Mouse (Mus musculus): ENCODE measurements around the gene Tapt1.

- no peak for TF ChIP-seq POLR2A (IDR thresholded peaks at IDR 0.05; ENCODE audit: extremely low read depth, insufficient read depth, low read length)
- TF ChIP-seq CTCF (IDR thresholded peaks at IDR 0.05; ENCODE audit: low read depth, low read length): no peak
These were observed 78.7 kb downstream of the Tapt1 start for GRCm38 (mm10) chr5:44147732-44148131.
